Mouse (Mus musculus) neutrophil, adult 5-6 weeks (primary cell): ENCODE results near the gene Calb2. TPM values are rescaled to one million over a fixed set of nuclear protein-coding genes. Genes with fewer than 3 reads are reported as not detected.

Experiments
- ATAC-seq: fragments of 151-379, 151-347 bp; 2 replicates; pipeline ENCODE4 v1.8.0; 2017; ENCODE audit warnings: mild to moderate bottlenecking, moderate TSS enrichment; ENCODE audit not compliant: insufficient number of reproducible peaks, poor library complexity, low FRiP score, severe bottlenecking; ENCODE audit errors: extremely low read depth
- total RNA-seq: library from RNA; stranded (forward); fragments of 200-1000 nt; gene quantifications from 2 replicates; pipeline ENCODE4 v1.2.3, GENCODE M21; 2017

The Calb2 gene
- not detected in 2 replicates for total RNA-seq

- ATAC-seq: no peak
Measured at GRCm38 (mm10) chr8:110168046-110168445, at the start of gene Calb2. Calb2 (minus strand) TSS chr8:110168210.

GRCm38 (mm10) chr8:110217681-110218131 lies 49.7 kb upstream of the Calb2 start:
- ATAC-seq: peak; percentile 96

- no peak for ATAC-seq
Measured at GRCm38 (mm10) chr8:110217198-110217597, 49.2 kb upstream of the Calb2 start.

- ATAC-seq: no peak
Measured at GRCm38 (mm10) chr8:110216253-110216652, 48.2 kb upstream of the Calb2 start.

GRCm38 (mm10) chr8:110215365-110215764 lies 47.4 kb upstream of the Calb2 start, which contains the start of gene Cmtr2:
Cmtr2 (plus strand) TSS chr8:110215665.
- no peak for ATAC-seq

GRCm38 (mm10) chr8:110201806-110202205 lies 33.8 kb upstream of the Calb2 start:
- no peak for ATAC-seq

GRCm38 (mm10) chr8:110196678-110197077 lies 28.7 kb upstream of the Calb2 start:
- no peak for ATAC-seq

GRCm38 (mm10) chr8:110188961-110189750 lies 21.1 kb upstream of the Calb2 start:
- ATAC-seq: no peak

- ATAC-seq: no peak
Measured at GRCm38 (mm10) chr8:110185538-110185937, 17.5 kb upstream of the Calb2 start.

GRCm38 (mm10) chr8:110183748-110184147 lies 15.7 kb upstream of the Calb2 start:
- ATAC-seq: no peak

GRCm38 (mm10) chr8:110182735-110183367 lies 14.8 kb upstream of the Calb2 start:
- ATAC-seq: no peak

- ATAC-seq: no peak
Measured at GRCm38 (mm10) chr8:110177359-110178155, 9.5 kb upstream of the Calb2 start.

- no peak for ATAC-seq
Measured at GRCm38 (mm10) chr8:110174826-110175225, 6.8 kb upstream of the Calb2 start.

- ATAC-seq: no peak
Measured at GRCm38 (mm10) chr8:110172161-110172560, 4.2 kb upstream of the Calb2 start.

- ATAC-seq: no peak
Measured at GRCm38 (mm10) chr8:110166270-110166669, 1.7 kb downstream of the Calb2 start.

GRCm38 (mm10) chr8:110162007-110162406 lies 6.0 kb downstream of the Calb2 start:
- no peak for ATAC-seq

- ATAC-seq: no peak
Measured at GRCm38 (mm10) chr8:110152951-110153350, 15.1 kb downstream of the Calb2 start.

GRCm38 (mm10) chr8:110145538-110145937 lies 22.5 kb downstream of the Calb2 start:
- no peak for ATAC-seq

- no peak for ATAC-seq
Measured at GRCm38 (mm10) chr8:110140770-110141169, 27.2 kb downstream of the Calb2 start.
